Mouse (Mus musculus) gastrocnemius, postnatal 36 days (tissue): Measurements from ENCODE around the gene Ube2c. TPM values are rescaled to one million over a fixed set of nuclear protein-coding genes. Genes with fewer than 3 reads are reported as not detected.
"Not testable (repeated sequence)": the region's sequence is repeated elsewhere in the genome, so short reads cannot be mapped to it uniquely, and the experiment has no call there.

ENCODE experiments used
- DNase-seq, 2 experiments: peaks; one replicate each; pipeline ENCODE4 v3.0.0; 2022
- intact Hi-C: fragments of 180-260 bp; cut with DNase I; formaldehyde crosslinking; loops from one replicate; pipeline ENCODE4 v1.15.1; 2025
- total RNA-seq, 2 experiments: library from RNA; stranded (reverse); gene quantifications; 2 replicates each; pipeline ENCODE4 v1.2.3; 2021

Ube2c gene
- total RNA-seq, 2 experiments from 2014 or later, result 1.0 to 1.4 TPM

GRCm38 (mm10) chr2:164785481-164786387, 16.0 kb downstream of the Ube2c start, which contains the start of gene Snx21:
Gene Snx21 (plus strand): TSS chr2:164785823.
- intact Hi-C loops, result no loop called here
- DNase-seq, result peak; percentile 86 to 91

- no peak for DNase-seq
- intact Hi-C loops, result no loop called here
These were observed 16.7 kb downstream of the Ube2c start for GRCm38 (mm10) chr2:164786388-164786885.

GRCm38 (mm10) chr2:164787032-164787431, 17.3 kb downstream of the Ube2c start:
- DNase-seq, result no peak
- intact Hi-C loops, result no loop called here

GRCm38 (mm10) chr2:164787779-164788178, 18.1 kb downstream of the Ube2c start:
- no peak for DNase-seq
- intact Hi-C loops, result no loop called here

GRCm38 (mm10) chr2:164788411-164788810, 18.7 kb downstream of the Ube2c start:
- intact Hi-C loops, result no loop called here
- no peak for DNase-seq

- DNase-seq, result peak in 1 of 2 experiments; percentile 34
- intact Hi-C loops, result no loop called here
These were observed 20.8 kb downstream of the Ube2c start for GRCm38 (mm10) chr2:164790451-164790850.

- intact Hi-C loops, result no loop called here
- no peak for DNase-seq
These were observed 22.2 kb downstream of the Ube2c start for GRCm38 (mm10) chr2:164791841-164792261.

GRCm38 (mm10) chr2:164792400-164793190, 22.9 kb downstream of the Ube2c start:
- no peak for DNase-seq
- intact Hi-C loops, result no loop called here

GRCm38 (mm10) chr2:164793236-164793635, 23.5 kb downstream of the Ube2c start:
- intact Hi-C loops, result no loop called here
- DNase-seq, result no peak

GRCm38 (mm10) chr2:164793772-164794171, 24.1 kb downstream of the Ube2c start:
- DNase-seq, result no peak
- intact Hi-C loops, result no loop called here

GRCm38 (mm10) chr2:164794293-164794692, 24.6 kb downstream of the Ube2c start:
- peak; percentile 63 to 85 for DNase-seq
- intact Hi-C loops, result no loop called here

GRCm38 (mm10) chr2:164795868-164796267, 26.2 kb downstream of the Ube2c start:
- DNase-seq, result no peak
- intact Hi-C loops, result loop anchor here (5.0 kb wide), 1 partner anchor 119 kb away; no protein-coding TSS in a partner anchor

GRCm38 (mm10) chr2:164798554-164798953, 28.9 kb downstream of the Ube2c start:
- intact Hi-C loops, result loop anchor here (5.0 kb wide), 1 partner anchor 121 kb away; no protein-coding TSS in a partner anchor
- not testable (repeated sequence) for DNase-seq

GRCm38 (mm10) chr2:164800252-164801004, 30.7 kb downstream of the Ube2c start:
- DNase-seq, result no peak
- intact Hi-C loops, result no loop called here

GRCm38 (mm10) chr2:164803201-164803920, 33.7 kb downstream of the Ube2c start:
- DNase-seq, result no peak
- intact Hi-C loops, result no loop called here

GRCm38 (mm10) chr2:164803921-164804313, 34.2 kb downstream of the Ube2c start:
- no peak for DNase-seq
- intact Hi-C loops, result no loop called here

- intact Hi-C loops, result no loop called here
- DNase-seq, result peak; percentile 94 to 99
These were observed 35.0 kb downstream of the Ube2c start, which contains the start of the genes Acot8 and Zswim3 for GRCm38 (mm10) chr2:164804533-164805331. Gene Acot8 (minus strand): TSS chr2:164804882. Gene Zswim3 (plus strand): TSS chr2:164805098.

- intact Hi-C loops, result no loop called here
- DNase-seq, result no peak
These were observed 35.6 kb downstream of the Ube2c start for GRCm38 (mm10) chr2:164805332-164805718.

- intact Hi-C loops, result no loop called here
- no peak for DNase-seq
These were observed 36.9 kb downstream of the Ube2c start for GRCm38 (mm10) chr2:164806614-164807013.
